Comparison of ENCODE assay signal across 25 mouse cellular contexts in genomic region chr8:56929076-56929475, GRCm38 (mm10).
DNase-seq lines count a peak whose midpoint lies in the region; ATAC-seq and TF ChIP-seq lines count a peak whose summit lies in the region.
"Had no signal": no experiment of that assay in that cellular context is flagged by ENCODE, and none has a peak within 500 bp of the region (broad histone marks: within the 10 kb centered on the region; RNA-seq: fewer than 3 reads in every experiment).

No protein-coding gene starts in this region.

- H3K27me3 ChIP-seq in forebrain, embryonic 11.5 days (ENCODE audit: control insufficient read depth, insufficient read depth, low read length): no peaks in the 10 kb centered on the region
- H3K27me3 ChIP-seq in forebrain, embryonic 12.5 days: no peaks in the 10 kb centered on the region
- no peaks in the 10 kb centered on the region for H3K27me3 ChIP-seq in intestine, embryonic 15.5 days (replicated peaks)
- no peaks in the 10 kb centered on the region for H3K27me3 ChIP-seq in intestine, postnatal 0 days (replicated peaks; ENCODE audit: control insufficient read depth, insufficient read depth, low read length)
- no peaks in the 10 kb centered on the region for H3K27me3 ChIP-seq in stomach, postnatal 0 days (ENCODE audit: control insufficient read depth, insufficient read depth, low read length)
- H3K27me3 ChIP-seq: embryonic facial prominence, embryonic 12.5 days; hindbrain, embryonic 13.5 days; Patski had no signal

- no peaks in the 10 kb centered on the region for H3K9me3 ChIP-seq in forebrain, embryonic 11.5 days (ENCODE audit: control insufficient read depth, low read length)
- no peaks in the 10 kb centered on the region for H3K9me3 ChIP-seq in forebrain, embryonic 12.5 days
- no peaks in the 10 kb centered on the region for H3K9me3 ChIP-seq in intestine, embryonic 15.5 days
- H3K9me3 ChIP-seq in intestine, postnatal 0 days (ENCODE audit: control insufficient read depth): no peaks in the 10 kb centered on the region
- H3K9me3 ChIP-seq in stomach, postnatal 0 days (ENCODE audit: control insufficient read depth, low read length): no peaks in the 10 kb centered on the region
- H3K9me3 ChIP-seq: embryonic facial prominence, embryonic 12.5 days; hindbrain, embryonic 13.5 days had no signal

- no peaks in the 10 kb centered on the region for H3K36me3 ChIP-seq in forebrain, embryonic 11.5 days (ENCODE audit: control insufficient read depth, insufficient read depth, low read length)
- H3K36me3 ChIP-seq in forebrain, embryonic 12.5 days (replicated peaks): no peaks in the 10 kb centered on the region
- no peaks in the 10 kb centered on the region for H3K36me3 ChIP-seq in intestine, embryonic 15.5 days
- H3K36me3 ChIP-seq in intestine, postnatal 0 days (ENCODE audit: control insufficient read depth, insufficient read depth): no peaks in the 10 kb centered on the region
- no peaks in the 10 kb centered on the region for H3K36me3 ChIP-seq in stomach, postnatal 0 days (ENCODE audit: control insufficient read depth, insufficient read depth, low read length)
- H3K36me3 ChIP-seq: embryonic facial prominence, embryonic 12.5 days; hindbrain, embryonic 13.5 days had no signal

- H3K9ac ChIP-seq in forebrain, embryonic 11.5 days (ENCODE audit: low read length): no peak overlapping the region
- H3K9ac ChIP-seq in forebrain, embryonic 12.5 days: no peak overlapping the region
- no peak overlapping the region for H3K9ac ChIP-seq in intestine, embryonic 15.5 days
- H3K9ac ChIP-seq in intestine, postnatal 0 days (ENCODE audit: low read depth, low read length): no peak overlapping the region
- H3K9ac ChIP-seq in stomach, postnatal 0 days (ENCODE audit: low read length): no peak overlapping the region
- H3K9ac ChIP-seq: embryonic facial prominence, embryonic 12.5 days; hindbrain, embryonic 13.5 days had no signal

- H3K4me2 ChIP-seq in forebrain, embryonic 11.5 days (ENCODE audit: low read depth, low read length, severe bottlenecking): no peak overlapping the region
- H3K4me2 ChIP-seq in forebrain, embryonic 12.5 days: no peak overlapping the region
- H3K4me2 ChIP-seq in intestine, embryonic 15.5 days (replicated peaks): no peak overlapping the region
- no peak overlapping the region for H3K4me2 ChIP-seq in intestine, postnatal 0 days (replicated peaks; ENCODE audit: low read depth)
- no peak overlapping the region for H3K4me2 ChIP-seq in stomach, postnatal 0 days (replicated peaks; ENCODE audit: low read depth)
- H3K4me2 ChIP-seq: embryonic facial prominence, embryonic 12.5 days; heart, embryonic 11.5 days; hindbrain, embryonic 13.5 days had no signal

- WGBS in forebrain, embryonic 11.5 days: 53% methylated on average over 6 of the region's 6 CpGs
- WGBS in forebrain, embryonic 12.5 days: 49% methylated on average over 6 of the region's 6 CpGs
- WGBS in intestine, embryonic 15.5 days: 68% methylated on average over 6 of the region's 6 CpGs
- 69% methylated on average over 6 of the region's 6 CpGs for WGBS in intestine, postnatal 0 days
- WGBS in stomach, postnatal 0 days: 54% methylated on average over 6 of the region's 6 CpGs

- H3K27ac ChIP-seq in forebrain, embryonic 11.5 days (ENCODE audit: low read depth, low read length): no peak overlapping the region
- no peak overlapping the region for H3K27ac ChIP-seq in forebrain, embryonic 12.5 days
- no peak overlapping the region for H3K27ac ChIP-seq in intestine, embryonic 15.5 days
- H3K27ac ChIP-seq in intestine, postnatal 0 days (ENCODE audit: low read depth, low read length): no peak overlapping the region
- no peak overlapping the region for H3K27ac ChIP-seq in stomach, postnatal 0 days (replicated peaks)
- H3K27ac ChIP-seq: embryonic facial prominence, embryonic 12.5 days; heart, adult 2 months; hindbrain, embryonic 13.5 days; hindbrain, postnatal 0 days had no signal

- no peaks in the 10 kb centered on the region for H3K4me1 ChIP-seq in forebrain, embryonic 11.5 days (replicated peaks; ENCODE audit: control insufficient read depth, insufficient read depth, low read length)
- no peaks in the 10 kb centered on the region for H3K4me1 ChIP-seq in forebrain, embryonic 12.5 days
- peaks cover 3% of the 10 kb centered on the region; the same call in 1 of the 2 replicates for H3K4me1 ChIP-seq in intestine, embryonic 15.5 days (replicated peaks)
- H3K4me1 ChIP-seq in intestine, postnatal 0 days (replicated peaks; ENCODE audit: control insufficient read depth, insufficient read depth, low read length): no peaks in the 10 kb centered on the region
- H3K4me1 ChIP-seq in stomach, postnatal 0 days (replicated peaks; ENCODE audit: control insufficient read depth, insufficient read depth): no peaks in the 10 kb centered on the region
- H3K4me1 ChIP-seq: embryonic facial prominence, embryonic 12.5 days; hindbrain, embryonic 13.5 days had no signal

- DNase-seq in adrenal gland, adult 2 months: peak; percentile 1
- no peak for DNase-seq in adrenal gland, postnatal 36 days
- no peak for DNase-seq in forebrain, embryonic 11.5 days (ENCODE audit: low spot score)
- peak; percentile 61 for DNase-seq in retina, embryonic 14.5 days (ENCODE audit: low spot score)
- no peak for DNase-seq in stomach, postnatal 0 days (ENCODE audit: low spot score)
- DNase-seq: adrenal gland, postnatal 14 days; cerebellum, adult 18-20 months; cerebellum, adult 9-10 months; cerebellum, postnatal 14 days; gastrocnemius, postnatal 10 days; gastrocnemius, postnatal 36 days; heart, adult 2 months; kidney, adult 11 months; kidney, adult 8-10 months had no signal

- H3K4me3 ChIP-seq in forebrain, embryonic 11.5 days (ENCODE audit: low read depth, low read length): no peak overlapping the region
- no peak overlapping the region for H3K4me3 ChIP-seq in forebrain, embryonic 12.5 days (replicated peaks)
- H3K4me3 ChIP-seq in intestine, embryonic 15.5 days (replicated peaks): no peak overlapping the region
- no peak overlapping the region for H3K4me3 ChIP-seq in intestine, postnatal 0 days (ENCODE audit: low read depth, low read length)
- no peak overlapping the region for H3K4me3 ChIP-seq in stomach, postnatal 0 days (ENCODE audit: low read depth, low read length)
- H3K4me3 ChIP-seq: embryonic facial prominence, embryonic 12.5 days; erythroblast, embryonic 14.5 days; heart, adult 2 months; hindbrain, embryonic 13.5 days had no signal

- no peak for TF ChIP-seq CTCF in intestine, postnatal 0 days (IDR thresholded peaks at IDR 0.05; ENCODE audit: low read depth)
- TF ChIP-seq CTCF in stomach, postnatal 0 days (IDR thresholded peaks at IDR 0.05; ENCODE audit: low read depth): no peak

- no peak for TF ChIP-seq EP300 in stomach, postnatal 0 days (optimal IDR thresholded peaks at IDR 0.05)

- ATAC-seq in forebrain, embryonic 11.5 days (replicated peaks; ENCODE audit: low FRiP score): peak; percentile 60; the same call in 1 of the 2 replicates
- no peak for ATAC-seq in forebrain, embryonic 12.5 days (ENCODE audit: low FRiP score)
- ATAC-seq in intestine, embryonic 15.5 days: 0 out of 2 replicates have a peak, but pooled peaks have one; percentile 34
- ATAC-seq in intestine, postnatal 0 days: no peak
- ATAC-seq in stomach, postnatal 0 days (ENCODE audit: low FRiP score, low TSS enrichment): no peak
- ATAC-seq: forebrain, embryonic 16.5 days; hindbrain, postnatal 0 days; inflammation-experienced regulatory T-cells, adult 6 months; Patski had no signal

Comparison
In these comparisons a context has a peak if more than half of its experiments do, and no peak if none do; other contexts are left out.
1. DNase-seq: peak in adrenal gland, adult 2 months (single experiment) and retina, embryonic 14.5 days (single experiment); none in adrenal gland, postnatal 36 days (0 of 2), forebrain, embryonic 11.5 days (single experiment) and stomach, postnatal 0 days (single experiment).
2. ATAC-seq: peak in forebrain, embryonic 11.5 days (single experiment) and intestine, embryonic 15.5 days (single experiment); none in forebrain, embryonic 12.5 days (single experiment), intestine, postnatal 0 days (single experiment) and stomach, postnatal 0 days (single experiment).